Mouse (Mus musculus): ENCODE measurements at regions not wholly inside any gene's neighbourhood (a gene's known extent, or its start where the extent isn't known, plus 50 kb on each side); places are given as distances from the start of the nearest gene placed in this dataset.

GRCm38 (mm10) chr15:6016637-6017049, 282.9 kb upstream of the Dab2 start:
- DNase-seq (ENCODE audit: low spot score in 2 of 2): no peak

DNA sequence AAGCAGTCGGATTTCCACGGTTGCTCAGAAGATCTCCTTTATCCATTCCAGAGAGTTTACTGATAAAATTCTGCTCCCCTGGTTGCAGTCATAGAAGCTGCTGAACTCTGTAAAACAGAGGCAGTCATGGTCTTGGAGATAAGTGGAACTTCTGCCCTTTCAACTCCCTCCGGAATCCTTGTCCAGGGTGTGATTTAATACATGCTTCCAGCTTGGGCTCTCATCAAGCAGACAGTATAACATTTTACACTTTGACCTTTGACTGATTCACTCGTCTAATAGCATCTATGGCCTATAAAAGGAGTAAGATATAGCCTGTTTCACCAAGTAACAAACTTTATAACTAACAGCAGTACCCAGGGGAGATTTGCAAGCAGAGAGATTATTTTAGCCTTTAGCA, 274.0 kb upstream of the Dab2 start:
- DNase-seq (ENCODE audit: low spot score in 2 of 2): no peak

GRCm38 (mm10) chr15:6029214-6029613, 270.4 kb upstream of the Dab2 start:
- DNase-seq (ENCODE audit: low spot score in 2 of 2): no peak

DNA sequence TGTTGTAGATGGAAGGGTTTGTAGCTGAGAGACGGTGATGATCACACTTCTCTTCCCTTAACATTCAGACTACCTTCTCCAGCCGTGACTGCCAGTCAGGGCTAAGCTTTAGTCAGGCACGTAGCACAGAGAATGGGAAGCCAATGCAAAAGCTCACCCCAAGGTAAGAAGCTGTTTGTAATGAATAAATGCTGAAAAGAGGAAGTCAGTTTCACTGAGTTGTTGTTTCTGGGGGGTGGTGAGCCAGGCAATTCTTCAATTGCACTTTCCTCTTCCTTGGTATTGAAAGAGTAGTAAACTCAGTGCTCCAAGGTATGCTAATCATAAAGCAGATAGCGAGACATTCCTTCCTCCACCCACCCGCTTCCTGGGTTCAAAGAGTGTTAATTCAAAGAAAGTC, 269.2 kb upstream of the Dab2 start:
- no peak for DNase-seq (ENCODE audit: low spot score in 2 of 2)

DNA sequence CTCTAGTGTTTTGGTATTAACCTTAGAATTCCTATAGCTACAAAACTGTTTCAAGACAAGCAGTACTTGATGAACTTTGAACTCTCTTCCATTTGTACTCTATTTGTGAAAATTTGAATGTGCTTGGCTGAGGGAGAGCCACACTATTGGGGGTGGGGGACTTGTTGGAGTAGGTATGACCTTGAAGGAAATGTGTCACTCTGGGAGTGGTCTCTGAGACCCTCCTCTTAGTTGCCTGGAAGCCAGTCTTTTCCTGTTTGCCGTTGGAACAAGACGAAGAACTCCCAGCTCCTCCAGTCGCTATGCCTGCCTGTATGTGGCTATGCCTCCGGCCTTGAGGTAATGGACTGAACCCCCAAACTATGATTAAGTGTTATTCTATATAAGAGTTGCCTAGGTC, 265.4 kb upstream of the Dab2 start:
- DNase-seq (ENCODE audit: low spot score in 2 of 2): no peak

- no peak for DNase-seq (ENCODE audit: low spot score in 2 of 2)
Observed at GRCm38 (mm10) chr15:6044511-6045256, 254.9 kb upstream of the Dab2 start.

DNA sequence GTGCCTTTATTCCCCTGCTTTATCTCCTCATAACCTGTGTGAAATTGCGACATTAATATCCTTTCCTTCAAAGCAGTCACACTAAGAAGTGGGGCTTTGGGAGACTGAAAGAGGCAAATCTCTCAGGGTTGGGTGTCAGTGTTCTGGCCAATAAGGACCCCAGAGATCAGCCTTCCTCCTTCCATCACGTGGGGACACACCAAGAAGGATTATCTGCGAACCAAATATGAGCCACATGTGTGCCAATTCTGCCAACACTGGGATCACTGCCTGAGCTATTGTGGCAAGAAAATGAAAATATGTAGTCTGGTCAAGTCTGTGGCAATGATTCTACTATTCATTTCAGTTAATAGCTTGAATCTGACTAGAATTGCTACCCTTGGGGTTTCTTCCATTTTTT, 243.9 kb upstream of the Dab2 start:
- no peak for DNase-seq (ENCODE audit: low spot score in 2 of 2)

- no peak for DNase-seq (ENCODE audit: low spot score in 2 of 2)
Observed at GRCm38 (mm10) chr15:6056887-6057626, 242.5 kb upstream of the Dab2 start.

DNA sequence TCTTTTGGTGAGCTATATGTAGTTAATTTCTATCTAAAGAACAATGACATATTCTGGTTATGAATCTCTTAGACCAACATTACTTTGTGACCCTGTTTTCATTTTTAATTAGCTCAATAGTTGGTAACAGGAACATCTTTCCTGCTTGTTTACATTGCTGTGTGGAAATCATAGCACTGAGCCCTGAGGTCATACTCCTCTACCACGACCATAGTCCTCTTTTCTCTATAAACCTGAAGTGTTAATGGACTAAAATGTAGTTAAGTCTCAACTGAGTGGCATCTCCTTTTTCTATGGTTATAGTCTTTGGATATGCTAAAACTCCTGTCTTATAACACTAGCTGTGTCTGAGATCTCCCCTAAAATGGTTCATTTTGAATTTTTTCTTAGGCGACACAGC, 240.2 kb upstream of the Dab2 start:
- DNase-seq (ENCODE audit: low spot score in 2 of 2): no peak

DNA sequence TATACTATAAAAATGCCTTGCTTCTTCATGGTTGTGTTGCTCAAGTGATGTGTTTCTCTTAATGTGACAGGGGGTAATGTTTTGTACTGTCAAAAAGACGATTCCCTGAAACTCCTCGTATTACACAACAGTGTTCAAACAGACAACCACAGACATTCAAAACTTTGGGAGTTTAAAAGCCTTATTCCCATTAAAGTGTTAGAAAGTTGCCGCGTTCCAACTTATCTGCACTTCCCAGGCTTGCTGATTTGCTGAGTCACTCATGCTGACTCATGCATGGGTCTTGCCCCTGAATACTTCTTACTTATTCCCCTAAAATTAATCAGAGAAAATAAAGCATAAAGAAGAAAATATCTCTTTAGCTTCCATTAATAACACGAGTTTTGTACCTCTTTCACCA, 239.8 kb upstream of the Dab2 start:
- DNase-seq (ENCODE audit: low spot score in 2 of 2): no peak

DNA sequence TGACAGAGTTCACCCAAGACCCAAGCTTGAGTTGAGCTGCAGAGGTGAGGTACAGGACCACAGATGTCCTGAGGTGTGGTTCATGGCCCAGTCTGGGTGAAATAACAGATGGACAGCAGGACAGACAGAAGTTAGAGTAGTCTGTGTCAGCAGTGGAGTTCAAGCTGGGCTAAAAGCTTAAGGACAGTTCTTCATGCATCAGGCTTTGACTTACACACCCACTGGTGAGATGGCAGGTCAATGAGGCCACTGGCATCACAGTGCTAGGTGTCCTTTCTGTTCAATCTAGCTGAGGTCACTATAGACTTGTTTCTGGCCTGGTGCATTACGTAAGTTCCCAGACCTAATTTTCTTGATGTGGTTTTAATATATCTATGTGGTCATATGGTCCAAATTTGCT, 238.9 kb upstream of the Dab2 start:
- DNase-seq (ENCODE audit: low spot score in 2 of 2): no peak

DNA sequence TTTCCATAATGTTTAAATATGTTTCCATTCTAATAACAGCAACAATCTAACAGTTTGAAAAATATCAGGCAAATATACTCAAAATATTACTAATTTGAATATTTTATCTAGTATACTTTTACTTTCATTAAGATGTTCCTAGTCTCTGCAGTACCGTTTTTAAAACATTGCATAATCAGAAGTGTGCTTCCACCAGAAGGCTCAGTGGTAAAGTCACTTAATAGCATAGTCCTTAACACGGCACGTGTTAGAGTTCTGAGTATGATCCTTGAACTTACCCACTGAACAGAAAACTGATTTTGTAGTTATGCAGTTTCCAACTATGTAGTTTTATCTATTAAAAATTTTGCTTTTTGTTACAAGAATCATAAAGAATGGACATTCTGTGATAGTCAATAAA, 234.5 kb upstream of the Dab2 start:
- DNase-seq (ENCODE audit: low spot score in 2 of 2): no peak

DNA sequence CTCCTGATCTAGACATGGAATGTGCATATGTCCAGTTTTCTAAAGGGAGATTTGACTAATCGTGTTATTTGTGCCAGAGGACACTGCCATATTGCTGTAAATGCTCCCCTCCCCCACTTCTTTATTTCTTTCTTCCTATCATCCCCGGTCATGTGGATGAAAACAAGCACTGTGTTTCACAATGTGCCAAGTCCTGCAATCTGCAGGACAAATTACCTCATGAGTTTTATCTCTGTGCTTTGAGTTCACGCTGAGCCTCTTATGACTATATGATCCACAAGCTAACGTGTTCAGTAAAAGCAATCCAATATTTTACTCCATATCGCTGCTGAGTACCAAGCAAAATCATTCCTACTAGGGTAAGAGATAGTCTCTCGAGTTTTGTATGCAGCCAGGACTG, 232.2 kb upstream of the Dab2 start:
- no peak for DNase-seq (ENCODE audit: low spot score in 2 of 2)

DNA sequence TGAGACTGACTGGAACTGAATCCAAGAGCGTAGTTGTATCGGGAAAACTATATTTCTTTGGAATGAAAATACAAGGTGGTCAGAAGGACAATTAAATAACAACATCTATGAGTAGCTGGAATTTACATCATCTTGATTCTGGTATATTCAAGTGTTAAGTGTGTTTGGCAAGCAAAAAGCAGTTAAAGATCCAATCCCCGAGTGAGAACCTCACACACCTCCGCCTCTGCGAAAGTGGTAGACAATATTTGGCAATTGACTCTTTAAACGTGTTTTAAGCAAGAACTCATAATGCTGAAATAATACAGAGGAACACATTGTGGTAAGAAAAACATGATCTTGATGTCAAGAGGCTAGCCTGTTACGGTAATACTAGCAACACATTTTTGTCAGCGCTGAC, 231.2 kb upstream of the Dab2 start:
- DNase-seq (ENCODE audit: low spot score in 2 of 2): no peak

GRCm38 (mm10) chr15:6071873-6072272, 227.7 kb upstream of the Dab2 start:
- DNase-seq (ENCODE audit: low spot score in 2 of 2): no peak

DNA sequence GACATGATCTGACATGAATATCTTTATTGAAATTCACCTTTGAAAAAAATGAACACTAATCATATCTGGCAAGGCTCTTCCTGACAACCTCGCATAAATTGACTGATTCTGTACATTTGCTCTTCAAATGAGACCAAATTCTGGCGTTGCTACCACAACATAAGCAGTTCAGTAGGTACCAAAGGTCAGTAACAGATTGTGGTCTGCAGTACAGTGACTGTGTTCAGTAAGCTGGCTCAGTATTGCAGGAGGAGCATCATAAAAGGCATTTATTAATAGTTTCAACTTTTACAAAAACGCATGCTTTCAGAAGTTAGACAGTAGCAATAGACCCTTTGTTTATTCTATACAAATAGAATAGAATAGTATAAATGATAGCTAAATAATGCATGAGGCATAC, 226.7 kb upstream of the Dab2 start:
- DNase-seq (ENCODE audit: low spot score in 2 of 2): no peak

- peak in 1 of 2 experiments; percentile 10 for DNase-seq (ENCODE audit: low spot score in 2 of 2)
Observed at GRCm38 (mm10) chr15:6080714-6081635, 218.6 kb upstream of the Dab2 start.

GRCm38 (mm10) chr15:6087208-6087607, 212.4 kb upstream of the Dab2 start:
- no peak for DNase-seq (ENCODE audit: low spot score in 2 of 2)

DNA sequence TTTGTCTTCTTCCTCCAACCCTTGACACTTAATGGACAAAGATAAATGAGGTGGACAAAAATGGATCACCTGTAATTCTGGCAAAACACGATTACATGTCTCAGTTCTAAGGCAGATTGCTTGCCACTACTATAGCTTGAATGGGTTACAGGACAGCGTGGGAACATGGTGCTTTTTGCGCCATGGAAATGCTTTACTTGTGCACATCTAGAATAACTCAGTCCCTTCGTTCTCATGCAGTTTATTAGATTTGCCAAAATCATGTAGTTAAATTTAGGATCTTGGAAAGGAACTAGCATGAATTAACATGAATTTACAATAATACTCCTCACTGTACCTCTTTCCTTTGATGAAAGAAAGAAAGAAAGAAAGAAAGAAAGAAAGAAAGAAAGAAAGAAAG, 211.1 kb upstream of the Dab2 start:
- DNase-seq (ENCODE audit: low spot score in 2 of 2): no peak

DNA sequence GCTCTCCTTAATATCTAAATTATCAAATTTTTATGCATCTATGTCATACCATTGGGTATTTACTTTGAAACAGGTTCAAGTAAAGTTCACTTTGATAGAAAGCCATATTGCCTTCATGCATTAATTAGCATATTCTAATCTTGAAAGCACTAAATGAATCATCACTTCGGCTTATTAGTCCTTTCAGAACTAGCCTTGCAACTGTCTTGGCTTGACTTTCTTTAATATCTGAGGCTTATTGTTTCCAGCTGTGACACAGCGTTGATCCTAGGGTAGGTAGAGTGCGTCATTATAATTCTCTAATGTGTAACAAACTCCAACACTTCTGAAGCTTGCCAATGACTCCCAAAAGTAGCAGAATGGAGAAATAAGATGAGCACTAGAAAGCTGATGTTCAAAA, 169.9 kb upstream of the Dab2 start:
- no peak for DNase-seq (ENCODE audit: low spot score in 2 of 2)

GRCm38 (mm10) chr15:6132216-6132615, 167.4 kb upstream of the Dab2 start:
- no peak for DNase-seq (ENCODE audit: low spot score in 2 of 2)

DNA sequence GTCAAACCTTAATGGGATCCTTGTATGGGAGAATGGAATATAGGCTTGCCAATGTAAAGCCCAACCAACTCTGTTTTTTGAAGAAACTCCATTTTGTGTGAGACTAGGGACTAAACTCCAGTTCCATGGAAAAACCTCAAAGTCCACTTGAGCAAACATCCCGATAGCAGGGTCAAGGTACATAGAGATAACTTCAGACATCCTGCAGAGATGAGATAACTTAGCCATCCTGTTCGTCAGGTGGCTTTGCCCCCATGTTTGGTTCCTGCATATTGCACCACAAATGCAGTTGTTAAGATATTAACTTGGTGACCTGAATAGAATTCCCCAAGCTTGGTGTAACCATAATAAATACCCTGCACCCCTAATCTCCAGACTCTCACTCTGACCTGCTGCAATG, 154.5 kb upstream of the Dab2 start:
- no peak for DNase-seq (ENCODE audit: low spot score in 2 of 2)

Measured in adrenal gland, postnatal 4 days (tissue).